Mouse (Mus musculus) forebrain, embryonic 13.5 days (tissue): ENCODE measurements around the gene Zfp746. TPM values are rescaled to one million over a fixed set of nuclear protein-coding genes. Genes with fewer than 3 reads are reported as not detected.

Experiments used
- ATAC-seq: fragments of 200-750 bp; cut with Nextera tagmentation; 2 replicates; pipeline ENCODE4 v1.8.0; 2017
- H3K27ac ChIP-seq: fragments of 300-500 bp; sonication (generic); 2 replicates; pipeline ENCODE4 v1.5.1; 2015; ENCODE audit warnings: inconsistent platforms, mild to moderate bottlenecking, moderate library complexity
- H3K27me3 ChIP-seq: fragments of 300-500 bp; sonication (generic); 2 replicates; pipeline ENCODE4 v1.6.1; 2015; ENCODE audit warnings: mild to moderate bottlenecking, inconsistent platforms
- H3K36me3 ChIP-seq: fragments of 300-500 bp; sonication (generic); 2 replicates; pipeline ENCODE4 v1.6.1; 2015; ENCODE audit warnings: mild to moderate bottlenecking, inconsistent platforms; ENCODE audit not compliant: poor library complexity, severe bottlenecking
- H3K4me1 ChIP-seq: fragments of 300-500 bp; sonication (generic); 2 replicates; pipeline ENCODE4 v1.6.1; 2015; ENCODE audit warnings: inconsistent platforms
- H3K4me2 ChIP-seq: fragments of 300-500 bp; sonication (generic); 2 replicates; pipeline ENCODE4 v1.6.1; 2015; ENCODE audit warnings: inconsistent platforms, mild to moderate bottlenecking, moderate library complexity
- H3K4me3 ChIP-seq: fragments of 300-500 bp; sonication (generic); 2 replicates; pipeline ENCODE4 v1.5.1; 2015; ENCODE audit warnings: mild to moderate bottlenecking, inconsistent platforms
- H3K9ac ChIP-seq: fragments of 300-500 bp; sonication (generic); 2 replicates; pipeline ENCODE4 v1.6.1; 2015; ENCODE audit warnings: mild to moderate bottlenecking, inconsistent platforms
- H3K9me3 ChIP-seq: fragments of 300-500 bp; sonication (generic); replicated peaks from 2 replicates; pipeline ENCODE4 v1.6.1; 2016; ENCODE audit warnings: inconsistent platforms
- whole genome bisulfite sequencing: fragments of 180-500 bp; shearing (Covaris S2); methylation state at CpG from one replicate; pipeline ENCODE4 v1.1.7; 2015; 5-methylcytosine and 5-hydroxymethylcytosine counted together
- microRNA-seq: library from miRNA; unstranded; fragments of <30 nt; microRNA quantifications from one replicate; pipeline ENCODE4, GENCODE M21; 2016
- polyA plus RNA-seq: library from polyadenylated mRNA; unstranded; fragments of >200 nt; fragmentation: Nextera tagmentation; extraction: Ambion mirVana; gene quantifications from 2 replicates; pipeline ENCODE4 v1.2.1, GENCODE M21; 2015

Gene Zfp746
- polyA plus RNA-seq, 1 experiment from 2014 or later: 18.2 TPM

- Histone ChIP-seq H3K4me1 (0 out of 2 replicates have a peak, but pooled peaks cover 6% of the 10 kb centered on the region), H3K27me3 (no peaks in the 10 kb centered on the region), H3K4me2 (no peak overlapping the region), H3K9me3 (peaks cover 21% of the 10 kb centered on the region), H3K4me3 (no peak overlapping the region), H3K9ac (no peak overlapping the region), H3K36me3 (peaks cover 80% of the 10 kb centered on the region), H3K27ac (no peak overlapping the region)
- ATAC-seq: 0 out of 2 replicates have a peak, but pooled peaks have one; percentile 41
- WGBS: 66% methylated on average over 21 of the region's 21 CpGs
Measured at GRCm38 (mm10) chr6:48024994-48025345, 61.4 kb downstream of the Zfp746 start.

DNA sequence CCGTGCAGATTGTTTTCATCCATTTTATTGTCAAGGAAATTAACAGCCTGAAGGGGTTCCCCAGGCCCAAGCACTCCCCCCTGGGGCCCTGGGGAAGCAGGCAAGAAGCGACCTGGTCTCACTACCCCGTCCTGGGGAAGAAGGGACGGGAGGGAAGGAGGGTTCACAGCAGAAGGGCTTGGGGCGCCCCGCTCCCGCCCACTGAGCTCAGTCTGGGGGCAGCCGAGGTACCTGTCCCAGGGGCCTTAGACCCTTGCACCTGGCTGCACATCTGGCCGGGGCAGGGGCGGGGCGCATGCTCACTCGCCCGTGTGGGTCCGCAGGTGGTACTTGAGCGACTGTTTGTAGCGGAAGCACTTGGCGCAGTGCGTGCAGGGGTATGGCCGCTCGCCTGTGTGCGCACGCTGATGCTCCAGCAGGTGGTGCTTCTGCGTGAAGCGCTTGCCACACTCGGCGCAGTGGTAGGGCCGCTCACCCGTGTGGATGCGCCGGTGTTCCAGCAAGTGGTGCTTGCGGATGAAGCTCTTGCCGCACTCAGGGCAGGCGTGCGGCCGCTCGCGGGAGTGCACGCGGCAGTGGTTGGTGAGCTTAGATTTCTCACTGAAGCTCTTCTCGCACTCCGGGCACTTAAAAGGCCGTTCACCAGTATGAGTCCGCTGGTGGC lies 61.9 kb downstream of the Zfp746 start:
- no peak overlapping the region for H3K4me3 ChIP-seq
- peaks cover 21% of the 10 kb centered on the region for H3K9me3 ChIP-seq
- no peak overlapping the region for H3K9ac ChIP-seq
- WGBS: 68% methylated on average over 43 of the region's 43 CpGs
- ATAC-seq: peak; percentile 38; the same call in 1 of the 2 replicates
- no peak overlapping the region for H3K27ac ChIP-seq
- H3K27me3 ChIP-seq: no peaks in the 10 kb centered on the region
- H3K36me3 ChIP-seq: peaks cover 75% of the 10 kb centered on the region
- no peak overlapping the region for H3K4me2 ChIP-seq
- 0 out of 2 replicates have a peak, but pooled peaks cover 6% of the 10 kb centered on the region for H3K4me1 ChIP-seq

DNA sequence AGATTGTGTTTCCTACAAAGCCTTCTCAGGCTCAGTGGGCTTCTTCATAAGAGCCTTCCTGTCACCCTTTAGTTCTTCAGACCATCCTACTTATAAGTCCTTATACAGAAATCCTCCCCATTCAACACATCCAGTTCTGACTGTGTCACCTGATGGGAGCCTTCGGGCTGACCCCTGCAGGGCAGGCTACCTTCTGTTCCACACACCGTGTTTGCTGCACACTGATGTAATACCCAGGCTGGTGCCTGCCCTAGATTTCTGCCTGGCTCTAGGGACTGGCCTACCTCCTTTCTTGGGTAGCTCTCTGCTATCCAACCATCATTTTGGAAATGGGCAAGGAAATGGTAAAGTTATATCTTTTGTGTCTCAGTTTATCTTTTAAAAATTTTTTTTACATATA lies 63.7 kb downstream of the Zfp746 start:
- Histone ChIP-seq H3K27me3 (no peaks in the 10 kb centered on the region), H3K4me3 (no peak overlapping the region), H3K4me1 (0 out of 2 replicates have a peak, but pooled peaks cover 6% of the 10 kb centered on the region), H3K9me3 (peaks cover 21% of the 10 kb centered on the region), H3K36me3 (peaks cover 63% of the 10 kb centered on the region), H3K27ac (no peak overlapping the region), H3K9ac (no peak overlapping the region), H3K4me2 (no peak overlapping the region)
- no peak for ATAC-seq
- WGBS: 91% methylated on average over 2 of the region's 2 CpGs

- H3K36me3 ChIP-seq: peaks cover 53% of the 10 kb centered on the region
- no peak overlapping the region for H3K4me3 ChIP-seq
- 0 out of 2 replicates have a peak, but pooled peaks cover 6% of the 10 kb centered on the region for H3K4me1 ChIP-seq
- no peak overlapping the region for H3K27ac ChIP-seq
- no peak overlapping the region for H3K4me2 ChIP-seq
- peaks cover 21% of the 10 kb centered on the region for H3K9me3 ChIP-seq
- H3K27me3 ChIP-seq: no peaks in the 10 kb centered on the region
- no peak overlapping the region for H3K9ac ChIP-seq
- ATAC-seq: no peak
- 85% methylated on average over 1 of the region's 1 CpGs for WGBS
Measured at GRCm38 (mm10) chr6:48021678-48022077, 64.7 kb downstream of the Zfp746 start.

GRCm38 (mm10) chr6:48020006-48020405 lies 66.4 kb downstream of the Zfp746 start:
- 0 out of 2 replicates have a peak overlapping the region, but pooled peaks have one; percentile 21 for H3K9ac ChIP-seq
- no peak overlapping the region for H3K27ac ChIP-seq
- no peak overlapping the region for H3K4me3 ChIP-seq
- H3K9me3 ChIP-seq: peaks cover 11% of the 10 kb centered on the region
- H3K27me3 ChIP-seq: no peaks in the 10 kb centered on the region
- H3K4me2 ChIP-seq: no peak overlapping the region
- peaks cover 36% of the 10 kb centered on the region for H3K36me3 ChIP-seq
- 0 out of 2 replicates have a peak, but pooled peaks cover 6% of the 10 kb centered on the region for H3K4me1 ChIP-seq
- 52% methylated on average over 2 of the region's 2 CpGs for WGBS
- ATAC-seq: no peak

DNA sequence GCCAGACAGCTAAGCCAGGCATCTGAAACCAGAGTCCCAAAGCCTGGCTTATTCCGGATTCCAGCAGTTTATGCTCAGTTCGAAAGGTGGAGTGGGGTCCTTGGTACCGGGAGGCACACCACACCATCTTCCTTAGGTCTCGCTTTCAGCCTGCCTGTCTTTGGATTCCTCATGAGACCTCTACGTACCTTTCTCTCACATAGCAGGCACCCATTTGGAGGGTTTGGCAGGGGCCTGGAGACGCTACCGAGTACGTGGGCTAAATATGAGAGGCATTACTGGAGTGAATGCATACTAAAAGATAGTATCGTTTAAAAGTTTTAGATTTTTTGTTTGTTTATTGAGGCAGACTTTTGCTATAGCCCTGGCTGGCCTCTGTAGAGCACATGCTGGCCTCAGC lies 69.6 kb downstream of the Zfp746 start:
- Histone ChIP-seq H3K9ac (no peak overlapping the region), H3K36me3 (peaks cover 6% of the 10 kb centered on the region; the same call in 1 of the 2 replicates), H3K4me2 (no peak overlapping the region), H3K9me3 (no peaks in the 10 kb centered on the region), H3K4me1 (no peaks in the 10 kb centered on the region), H3K27ac (no peak overlapping the region), H3K4me3 (no peak overlapping the region), H3K27me3 (no peaks in the 10 kb centered on the region)
- ATAC-seq: 0 out of 2 replicates have a peak, but pooled peaks have one; percentile 20
- 94% methylated on average over 9 of the region's 9 CpGs for WGBS

DNA sequence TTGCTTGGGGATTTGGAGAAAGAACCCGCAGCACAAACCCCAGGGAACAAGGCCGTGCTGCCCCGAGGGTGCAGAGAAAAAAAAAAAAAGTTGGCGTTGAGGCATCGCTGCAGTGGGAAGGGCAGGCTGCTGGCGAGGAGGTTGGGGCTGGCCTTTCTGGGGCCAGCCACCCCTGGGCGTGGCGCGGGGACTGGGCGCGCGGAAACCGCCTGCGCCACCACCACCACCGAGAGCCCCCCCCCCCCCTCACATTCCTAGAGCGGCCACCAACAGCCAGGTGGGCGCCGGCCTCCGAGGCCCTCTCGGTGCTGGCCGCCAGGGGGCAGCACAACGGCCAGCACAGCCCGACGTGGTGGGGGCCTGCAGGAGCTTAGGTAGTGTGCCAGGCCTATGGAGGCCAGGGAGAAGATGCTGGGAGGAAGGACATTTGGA lies 70.3 kb downstream of the Zfp746 start:
- Histone ChIP-seq H3K36me3 (peaks cover 6% of the 10 kb centered on the region; the same call in 1 of the 2 replicates), H3K9ac (peak overlapping the region; percentile 65), H3K4me3 (peak overlapping the region; percentile 43), H3K4me2 (peak overlapping the region; percentile 64), H3K27me3 (no peaks in the 10 kb centered on the region), H3K4me1 (no peaks in the 10 kb centered on the region), H3K9me3 (no peaks in the 10 kb centered on the region), H3K27ac (no peak overlapping the region)
- ATAC-seq: peak; percentile 96
- 0% methylated on average over 23 of the region's 24 CpGs for WGBS

Small RNA genes lying within 50 kb of the gene (microRNA-seq; reads per million reads assigned to microRNA genes)
- not detected for gene Gm24563

Other genes with a start within 250 kb of the Zfp746 start
- 18.7 and 19.1 TPM in 2 replicates for gene Zfp282, start 209.4 kb downstream of the Zfp746 start, polyA plus RNA-seq
- gene Zfp212, start 166.1 kb downstream of the Zfp746 start, polyA plus RNA-seq: 21.0 and 25.4 TPM in 2 replicates
- gene Zfp956, start 133.2 kb downstream of the Zfp746 start, polyA plus RNA-seq: 11.2 and 13.3 TPM in 2 replicates
- gene Zfp777, start 37.7 kb downstream of the Zfp746 start, polyA plus RNA-seq: 6.8 and 7.4 TPM in 2 replicates